Mouse (Mus musculus): Measurements from ENCODE around the gene Mecom. TPM values are rescaled to one million over a fixed set of nuclear protein-coding genes. Genes with fewer than 3 reads are reported as not detected.

The Mecom gene
- polyA plus RNA-seq, 1 experiment from 2014 or later, result 37.4 TPM

- H3K9me3 ChIP-seq, result no peaks in the 10 kb centered on the region
- no peak overlapping the region for H3K27ac ChIP-seq
- H3K4me2 ChIP-seq (replicated peaks), result no peak overlapping the region
- no peaks in the 10 kb centered on the region for H3K27me3 ChIP-seq
- H3K9ac ChIP-seq, result no peak overlapping the region
- WGBS, result 17% methylated on average over 6 of the region's 6 CpGs
- no peak for ATAC-seq (ENCODE audit: insufficient number of reproducible peaks, insufficient read depth, low FRiP score, low TSS enrichment)
- no peak overlapping the region for H3K4me3 ChIP-seq
- H3K4me1 ChIP-seq, result peaks cover 5% of the 10 kb centered on the region; the same call in 1 of the 2 replicates
- no peaks in the 10 kb centered on the region for H3K36me3 ChIP-seq
These were observed 69.6 kb downstream of the Mecom start for GRCm38 (mm10) chr3:30478252-30478651.

DNA sequence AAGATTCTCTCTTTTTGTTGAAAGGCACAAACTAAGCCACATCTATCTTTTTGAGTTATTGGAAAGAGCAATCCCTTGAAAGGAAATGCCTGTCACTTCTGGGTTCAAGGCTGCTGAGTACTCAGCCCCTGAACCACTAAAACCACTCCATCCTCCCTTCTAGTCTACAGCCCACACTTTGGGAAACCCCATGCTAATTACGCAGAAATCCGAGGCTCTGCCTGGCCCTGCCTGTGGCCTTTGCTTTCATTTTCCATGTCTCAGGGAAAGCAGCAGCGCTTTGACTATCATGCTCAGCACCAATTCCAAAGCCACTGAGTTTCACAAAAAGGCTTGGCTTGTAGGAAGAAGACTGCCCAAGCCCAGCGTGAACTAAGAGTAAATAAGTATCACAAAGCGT, 70.8 kb downstream of the Mecom start:
- no peak overlapping the region for H3K9ac ChIP-seq
- H3K4me1 ChIP-seq, result peaks cover 5% of the 10 kb centered on the region; the same call in 1 of the 2 replicates
- WGBS, result 39% methylated on average over 5 of the region's 5 CpGs
- no peak for ATAC-seq (ENCODE audit: insufficient number of reproducible peaks, insufficient read depth, low FRiP score, low TSS enrichment)
- H3K4me3 ChIP-seq, result no peak overlapping the region
- no peak overlapping the region for H3K4me2 ChIP-seq (replicated peaks)
- H3K9me3 ChIP-seq, result no peaks in the 10 kb centered on the region
- no peak overlapping the region for H3K27ac ChIP-seq
- no peaks in the 10 kb centered on the region for H3K36me3 ChIP-seq
- H3K27me3 ChIP-seq, result no peaks in the 10 kb centered on the region

DNA sequence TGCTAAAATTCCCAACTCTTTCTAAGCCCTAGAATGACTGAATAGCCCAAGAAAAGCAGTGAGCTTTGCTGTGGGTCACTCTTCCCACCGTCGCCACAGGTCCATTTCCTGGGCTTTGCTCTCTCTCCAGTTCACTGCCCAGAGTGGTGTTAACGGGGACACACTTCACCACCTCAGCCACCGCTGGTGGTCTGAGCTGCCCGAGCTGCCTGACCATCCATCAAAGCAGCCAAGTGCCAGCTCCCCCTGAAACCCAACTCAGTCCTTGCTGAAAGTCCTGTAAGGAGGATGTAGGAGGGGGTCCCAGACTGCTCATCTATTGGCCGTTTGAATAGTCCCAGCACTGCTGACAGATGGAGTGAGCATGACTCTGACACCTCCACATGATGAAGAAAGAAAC, 72.2 kb downstream of the Mecom start:
- Histone ChIP-seq H3K9me3 (no peaks in the 10 kb centered on the region), H3K4me3 (no peak overlapping the region), H3K9ac (no peak overlapping the region), H3K4me1 (peaks cover 5% of the 10 kb centered on the region; the same call in 1 of the 2 replicates), H3K4me2 (replicated peaks) (no peak overlapping the region), H3K36me3 (no peaks in the 10 kb centered on the region), H3K27me3 (no peaks in the 10 kb centered on the region), H3K27ac (no peak overlapping the region)
- 55% methylated on average over 6 of the region's 6 CpGs for WGBS
- no peak for ATAC-seq (ENCODE audit: insufficient number of reproducible peaks, insufficient read depth, low FRiP score, low TSS enrichment)

DNA sequence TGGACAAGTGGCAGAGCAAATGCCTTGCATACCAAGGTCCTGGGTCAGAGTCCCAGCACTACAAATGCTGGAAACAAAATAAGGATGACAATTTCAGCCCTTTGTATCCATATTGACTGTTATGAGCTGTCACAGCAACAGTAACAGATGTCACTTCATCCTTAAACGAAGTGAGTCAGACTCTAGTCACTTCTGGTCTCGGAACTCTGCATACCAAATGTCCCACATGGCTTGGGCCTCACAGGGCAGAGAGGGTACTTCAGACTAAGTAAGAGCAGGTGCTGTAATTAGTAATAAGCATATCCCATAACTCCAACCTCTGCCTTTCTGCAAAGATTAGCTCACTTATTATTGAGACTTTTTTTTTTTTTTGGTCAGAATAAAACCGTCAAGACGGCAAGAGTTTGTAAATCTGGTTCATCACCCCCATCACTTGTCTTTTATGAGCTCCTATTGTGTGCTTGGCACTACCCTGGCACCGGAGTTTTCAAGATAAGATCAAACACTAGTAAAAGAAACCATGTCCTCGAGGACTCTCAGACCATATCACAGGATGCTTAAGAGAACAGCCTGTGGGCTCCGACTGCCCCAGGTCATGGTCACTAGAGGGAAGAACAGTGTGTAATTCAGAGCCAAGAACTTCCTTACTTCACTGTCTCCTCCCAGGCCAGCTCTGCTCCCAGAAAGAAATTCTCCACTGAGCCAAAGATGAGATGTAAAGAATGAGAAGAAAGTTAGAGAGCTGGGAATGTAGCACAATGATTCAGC, 79.6 kb downstream of the Mecom start:
- no peak overlapping the region for H3K4me2 ChIP-seq (replicated peaks)
- no peak overlapping the region for H3K27ac ChIP-seq
- no peaks in the 10 kb centered on the region for H3K4me1 ChIP-seq
- H3K9ac ChIP-seq, result no peak overlapping the region
- H3K27me3 ChIP-seq, result no peaks in the 10 kb centered on the region
- H3K36me3 ChIP-seq, result no peaks in the 10 kb centered on the region
- no peak overlapping the region for H3K4me3 ChIP-seq
- H3K9me3 ChIP-seq, result no peaks in the 10 kb centered on the region
- no peak for ATAC-seq (ENCODE audit: insufficient number of reproducible peaks, insufficient read depth, low FRiP score, low TSS enrichment)
- WGBS, result 69% methylated on average over 7 of the region's 7 CpGs

DNA sequence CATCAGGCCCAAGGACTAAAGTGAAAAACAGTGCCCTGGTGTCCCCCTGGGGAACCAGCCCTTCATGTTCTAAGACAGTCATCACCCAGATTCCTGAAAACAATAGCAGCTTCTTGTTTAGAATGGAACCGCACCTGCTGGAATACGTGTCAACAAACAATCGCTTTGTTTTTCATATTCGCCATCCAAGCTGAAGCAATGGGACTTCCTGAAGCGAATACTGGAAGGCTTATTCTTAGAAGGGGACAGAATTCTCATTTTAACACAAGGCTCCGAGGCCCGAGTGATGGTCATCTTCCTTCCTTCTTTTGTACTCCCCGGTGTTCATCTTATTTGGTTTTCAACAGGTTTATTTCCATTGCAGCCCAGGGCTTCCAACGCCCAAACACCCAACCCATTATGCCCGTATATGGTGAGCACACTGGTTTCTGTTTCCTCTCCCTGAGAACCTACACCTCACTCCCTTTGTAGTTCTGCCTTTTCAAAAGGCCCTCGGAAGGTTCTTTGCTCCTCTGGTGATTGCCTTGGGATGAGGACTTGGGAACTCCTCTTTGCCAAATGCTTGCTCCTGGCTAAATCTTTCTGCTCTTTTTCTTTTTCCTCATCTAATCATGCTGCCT, 81.7 kb downstream of the Mecom start:
- no peak for ATAC-seq (ENCODE audit: insufficient number of reproducible peaks, insufficient read depth, low FRiP score, low TSS enrichment)
- Histone ChIP-seq H3K4me3 (no peak overlapping the region), H3K36me3 (no peaks in the 10 kb centered on the region), H3K9ac (no peak overlapping the region), H3K4me2 (replicated peaks) (no peak overlapping the region), H3K4me1 (no peaks in the 10 kb centered on the region), H3K27me3 (no peaks in the 10 kb centered on the region), H3K27ac (no peak overlapping the region), H3K9me3 (no peaks in the 10 kb centered on the region)
- WGBS, result 62% methylated on average over 11 of the region's 11 CpGs

GRCm38 (mm10) chr3:30464497-30464896, 83.3 kb downstream of the Mecom start:
- Histone ChIP-seq H3K9ac (no peak overlapping the region), H3K4me2 (replicated peaks) (no peak overlapping the region), H3K27ac (no peak overlapping the region), H3K9me3 (no peaks in the 10 kb centered on the region), H3K27me3 (no peaks in the 10 kb centered on the region), H3K36me3 (no peaks in the 10 kb centered on the region), H3K4me1 (no peaks in the 10 kb centered on the region), H3K4me3 (no peak overlapping the region)
- ATAC-seq (ENCODE audit: insufficient number of reproducible peaks, insufficient read depth, low FRiP score, low TSS enrichment), result no peak
- WGBS, result 87% methylated on average over 3 of the region's 3 CpGs

- Histone ChIP-seq H3K27me3 (no peaks in the 10 kb centered on the region), H3K9me3 (no peaks in the 10 kb centered on the region), H3K4me1 (no peaks in the 10 kb centered on the region), H3K9ac (no peak overlapping the region), H3K27ac (no peak overlapping the region), H3K4me3 (no peak overlapping the region), H3K36me3 (no peaks in the 10 kb centered on the region), H3K4me2 (replicated peaks) (no peak overlapping the region)
- ATAC-seq (ENCODE audit: insufficient number of reproducible peaks, insufficient read depth, low FRiP score, low TSS enrichment), result no peak
- WGBS, result 86% methylated on average over 2 of the region's 2 CpGs
These were observed 86.0 kb downstream of the Mecom start for GRCm38 (mm10) chr3:30461831-30462230.

GRCm38 (mm10) chr3:30460890-30461578, 86.8 kb downstream of the Mecom start:
- no peak overlapping the region for H3K27ac ChIP-seq
- H3K4me3 ChIP-seq, result no peak overlapping the region
- H3K27me3 ChIP-seq, result no peaks in the 10 kb centered on the region
- no peaks in the 10 kb centered on the region for H3K9me3 ChIP-seq
- WGBS, result 79% methylated on average over 9 of the region's 9 CpGs
- H3K4me2 ChIP-seq (replicated peaks), result no peak overlapping the region
- H3K36me3 ChIP-seq, result no peaks in the 10 kb centered on the region
- ATAC-seq (ENCODE audit: insufficient number of reproducible peaks, insufficient read depth, low FRiP score, low TSS enrichment), result no peak
- no peaks in the 10 kb centered on the region for H3K4me1 ChIP-seq
- H3K9ac ChIP-seq, result no peak overlapping the region

DNA sequence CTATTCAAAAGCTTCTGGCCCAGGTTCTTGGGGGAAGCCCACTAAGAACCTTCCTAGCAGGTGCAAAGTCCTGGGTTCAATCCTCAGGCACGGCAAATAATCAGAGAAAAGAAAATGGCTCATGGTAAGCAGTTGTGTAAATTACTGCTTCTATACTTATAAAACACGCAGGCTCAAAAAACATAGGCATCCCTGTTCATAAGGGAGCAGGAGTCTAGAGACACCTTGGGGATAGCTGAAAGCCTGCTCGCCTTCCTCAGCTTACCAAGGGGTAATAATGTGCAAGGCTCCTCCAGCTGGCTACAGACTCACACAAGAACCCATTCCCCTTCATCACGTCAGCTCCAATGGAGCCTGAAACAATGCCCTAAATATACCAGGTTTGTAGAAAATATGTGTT, 88.2 kb downstream of the Mecom start:
- Histone ChIP-seq H3K9ac (no peak overlapping the region), H3K36me3 (no peaks in the 10 kb centered on the region), H3K27me3 (no peaks in the 10 kb centered on the region), H3K4me3 (no peak overlapping the region), H3K4me1 (no peaks in the 10 kb centered on the region), H3K4me2 (replicated peaks) (no peak overlapping the region), H3K9me3 (no peaks in the 10 kb centered on the region), H3K27ac (no peak overlapping the region)
- WGBS, result 90% methylated on average over 4 of the region's 4 CpGs
- ATAC-seq (ENCODE audit: insufficient number of reproducible peaks, insufficient read depth, low FRiP score, low TSS enrichment), result no peak

- H3K9me3 ChIP-seq, result no peaks in the 10 kb centered on the region
- H3K27me3 ChIP-seq, result no peaks in the 10 kb centered on the region
- no peak overlapping the region for H3K4me3 ChIP-seq
- no peaks in the 10 kb centered on the region for H3K36me3 ChIP-seq
- ATAC-seq (ENCODE audit: insufficient number of reproducible peaks, insufficient read depth, low FRiP score, low TSS enrichment), result no peak
- H3K9ac ChIP-seq, result no peak overlapping the region
- no peak overlapping the region for H3K4me2 ChIP-seq (replicated peaks)
- no peak overlapping the region for H3K27ac ChIP-seq
- 59% methylated on average over 9 of the region's 9 CpGs for WGBS
- H3K4me1 ChIP-seq, result peaks cover 6% of the 10 kb centered on the region
These were observed 89.7 kb downstream of the Mecom start for GRCm38 (mm10) chr3:30457975-30458678.

DNA sequence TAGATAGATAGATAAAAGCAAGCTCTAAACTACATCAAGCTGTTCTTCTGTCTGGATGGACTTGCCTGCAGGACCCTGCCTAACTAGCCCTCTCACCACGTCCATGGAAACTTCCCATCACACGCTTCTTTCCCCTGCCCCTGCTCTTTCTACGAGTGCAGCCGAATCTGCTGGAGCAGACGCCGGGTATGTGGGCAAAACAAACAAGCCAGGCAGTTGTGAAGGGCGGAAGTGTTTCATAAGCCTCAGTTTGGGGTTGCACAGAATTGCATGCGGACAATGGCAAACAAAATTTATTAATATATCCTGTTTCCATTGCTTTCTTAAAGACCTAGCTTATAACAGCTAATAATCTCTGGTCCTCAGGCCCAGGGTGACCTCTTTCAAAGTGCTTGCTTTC, 91.9 kb downstream of the Mecom start:
- no peak overlapping the region for H3K4me3 ChIP-seq
- 76% methylated on average over 8 of the region's 8 CpGs for WGBS
- no peak overlapping the region for H3K27ac ChIP-seq
- H3K9ac ChIP-seq, result no peak overlapping the region
- no peaks in the 10 kb centered on the region for H3K27me3 ChIP-seq
- no peak for ATAC-seq (ENCODE audit: insufficient number of reproducible peaks, insufficient read depth, low FRiP score, low TSS enrichment)
- H3K4me2 ChIP-seq (replicated peaks), result no peak overlapping the region
- H3K4me1 ChIP-seq, result peaks cover 12% of the 10 kb centered on the region
- no peaks in the 10 kb centered on the region for H3K9me3 ChIP-seq
- no peaks in the 10 kb centered on the region for H3K36me3 ChIP-seq

Measured in embryonic facial prominence, embryonic 12.5 days (tissue).